Mouse (Mus musculus): ENCODE data around the gene Cidec. TPM values are rescaled to one million over a fixed set of nuclear protein-coding genes. Genes with fewer than 3 reads are reported as not detected.

Gene Cidec
- polyA plus RNA-seq, 1 experiment from 2014 or later, result not detected

DNA sequence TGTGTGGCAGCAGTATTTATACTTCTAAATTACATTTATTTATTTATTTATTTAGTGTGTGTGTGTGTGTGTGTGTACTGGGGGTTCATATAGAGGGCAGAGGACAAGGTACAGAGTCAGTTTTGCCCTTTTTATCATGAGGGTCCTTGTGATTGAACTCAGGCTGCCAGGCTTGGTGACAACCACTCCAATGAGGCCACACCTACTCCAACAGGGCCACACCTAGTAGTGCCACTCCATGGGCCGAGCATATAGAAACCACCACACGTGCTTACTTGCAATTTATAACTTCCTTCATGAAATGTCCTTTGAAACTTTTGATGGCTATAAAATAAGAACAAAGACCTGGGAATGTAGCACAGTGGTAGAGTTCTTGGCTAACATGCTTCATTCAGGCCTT, 37.7 kb upstream of the Cidec start:
- Histone ChIP-seq H3K4me3 (ENCODE audit: low read depth, low read length) (no peak overlapping the region), H3K36me3 (ENCODE audit: control insufficient read depth, insufficient read depth, low read length) (no peaks in the 10 kb centered on the region), H3K9ac (ENCODE audit: low read length) (no peak overlapping the region), H3K27ac (ENCODE audit: low read depth, low read length) (no peak overlapping the region), H3K9me3 (replicated peaks; ENCODE audit: control insufficient read depth, low read length) (no peaks in the 10 kb centered on the region), H3K4me2 (ENCODE audit: low read length) (no peak overlapping the region), H3K4me1 (ENCODE audit: control insufficient read depth, insufficient read depth, low read length) (no peaks in the 10 kb centered on the region), H3K27me3 (replicated peaks; ENCODE audit: control insufficient read depth, insufficient read depth, low read length) (peaks cover 14% of the 10 kb centered on the region; the same call in 1 of the 2 replicates)
- DNase-seq (ENCODE audit: low spot score), result no peak
- WGBS, result 84% methylated on average over 2 of the region's 2 CpGs
- no peak for ATAC-seq

DNA sequence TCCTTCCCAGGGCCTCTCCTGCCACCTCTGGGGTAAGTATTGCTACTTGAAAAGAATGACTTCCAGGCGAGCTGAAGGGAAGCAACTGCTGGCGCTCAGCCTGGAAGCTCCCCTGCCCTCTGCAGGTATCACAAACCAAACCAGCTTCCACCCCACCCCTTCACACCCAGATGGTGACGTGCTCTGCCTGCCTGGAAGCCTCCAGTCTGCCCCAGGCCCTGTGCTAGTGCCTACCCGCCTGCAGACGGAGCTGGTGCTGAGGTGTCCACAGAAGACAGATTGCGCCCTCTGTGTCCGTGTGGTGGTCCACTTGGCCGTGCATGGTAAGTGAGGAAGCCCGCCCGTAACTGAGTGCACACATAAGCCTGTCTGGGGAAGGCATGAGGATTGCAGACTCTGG, 36.5 kb upstream of the Cidec start:
- no peaks in the 10 kb centered on the region for H3K9me3 ChIP-seq (replicated peaks; ENCODE audit: control insufficient read depth, low read length)
- H3K4me3 ChIP-seq (ENCODE audit: low read depth, low read length), result no peak overlapping the region
- DNase-seq (ENCODE audit: low spot score) (no peak), ATAC-seq (no peak)
- H3K27me3 ChIP-seq (replicated peaks; ENCODE audit: control insufficient read depth, insufficient read depth, low read length), result peaks cover 14% of the 10 kb centered on the region; the same call in 1 of the 2 replicates
- no peak overlapping the region for H3K9ac ChIP-seq (ENCODE audit: low read length)
- no peak overlapping the region for H3K4me2 ChIP-seq (ENCODE audit: low read length)
- 66% methylated on average over 10 of the region's 10 CpGs for WGBS
- H3K4me1 ChIP-seq (ENCODE audit: control insufficient read depth, insufficient read depth, low read length), result no peaks in the 10 kb centered on the region
- no peak overlapping the region for H3K27ac ChIP-seq (ENCODE audit: low read depth, low read length)
- H3K36me3 ChIP-seq (ENCODE audit: control insufficient read depth, insufficient read depth, low read length), result no peaks in the 10 kb centered on the region

DNA sequence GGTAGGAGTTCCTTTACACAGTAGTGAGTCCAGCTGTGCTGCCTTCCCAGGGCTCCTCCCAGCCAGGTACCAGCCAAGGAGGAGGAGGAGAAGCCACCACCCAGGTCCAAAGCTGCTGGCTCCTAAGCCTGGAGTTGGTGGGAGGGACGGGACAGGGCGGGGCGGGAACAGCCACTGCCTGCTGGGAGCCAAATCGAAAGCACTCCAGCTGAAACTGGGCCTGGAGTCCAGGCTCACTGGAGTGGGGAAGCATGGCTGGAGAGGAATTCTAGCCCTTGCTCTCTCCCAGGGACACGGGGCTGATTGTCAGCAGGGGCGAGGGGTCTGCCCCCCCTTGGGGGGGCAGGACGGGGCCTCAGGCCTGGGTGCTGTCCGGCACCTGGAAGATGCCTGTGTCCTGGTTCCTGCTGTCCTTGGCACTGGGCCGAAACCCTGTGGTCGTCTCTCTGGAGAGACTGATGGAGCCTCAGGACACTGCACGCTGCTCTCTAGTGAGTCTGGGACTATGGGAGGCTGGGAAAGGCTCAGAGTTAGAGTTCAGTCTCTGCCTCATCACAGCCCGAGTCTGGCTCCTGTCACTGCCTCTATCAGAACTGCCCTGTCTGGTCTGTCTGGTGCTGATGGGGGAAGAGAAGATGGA, 35.9 kb upstream of the Cidec start, which contains the start of gene Il17rc:
TSS of gene Il17rc (plus strand) at position 131 of the 640 bp plus-strand sequence.
- Histone ChIP-seq H3K27ac (ENCODE audit: low read depth, low read length) (no peak within 1 kb of the TSS; the same call in 1 of the 2 replicates), H3K36me3 (ENCODE audit: control insufficient read depth, insufficient read depth, low read length) (no peaks in the 10 kb centered on the region), H3K9me3 (replicated peaks; ENCODE audit: control insufficient read depth, low read length) (no peaks in the 10 kb centered on the region), H3K4me3 (ENCODE audit: low read depth, low read length) (no peak within 1 kb of the TSS), H3K4me2 (ENCODE audit: low read length) (no peak within 1 kb of the TSS), H3K9ac (ENCODE audit: low read length) (no peak within 1 kb of the TSS; the same call in 1 of the 2 replicates), H3K27me3 (replicated peaks; ENCODE audit: control insufficient read depth, insufficient read depth, low read length) (peaks cover 14% of the 10 kb centered on the region; the same call in 1 of the 2 replicates), H3K4me1 (ENCODE audit: control insufficient read depth, insufficient read depth, low read length) (no peaks in the 10 kb centered on the region)
- DNase-seq (ENCODE audit: low spot score), result no peak
- ATAC-seq, result no peak
- WGBS, result 24% methylated on average over 12 of the region's 12 CpGs

- H3K36me3 ChIP-seq (ENCODE audit: control insufficient read depth, insufficient read depth, low read length), result no peaks in the 10 kb centered on the region
- peak overlapping the region; percentile 30 for H3K4me3 ChIP-seq (ENCODE audit: low read depth, low read length)
- peaks cover 14% of the 10 kb centered on the region; the same call in 1 of the 2 replicates for H3K27me3 ChIP-seq (replicated peaks; ENCODE audit: control insufficient read depth, insufficient read depth, low read length)
- 1% methylated on average over 31 of the region's 31 CpGs for WGBS
- H3K9ac ChIP-seq (ENCODE audit: low read length), result peak overlapping the region; percentile 40
- H3K4me1 ChIP-seq (ENCODE audit: control insufficient read depth, insufficient read depth, low read length), result no peaks in the 10 kb centered on the region
- peak; percentile 74 for ATAC-seq
- peak overlapping the region; percentile 60 for H3K4me2 ChIP-seq (ENCODE audit: low read length)
- DNase-seq (ENCODE audit: low spot score), result peak; percentile 65
- H3K9me3 ChIP-seq (replicated peaks; ENCODE audit: control insufficient read depth, low read length), result no peaks in the 10 kb centered on the region
- H3K27ac ChIP-seq (ENCODE audit: low read depth, low read length), result no peak overlapping the region
Measured at GRCm38 (mm10) chr6:113469432-113469831, 33.9 kb upstream of the Cidec start.

DNA sequence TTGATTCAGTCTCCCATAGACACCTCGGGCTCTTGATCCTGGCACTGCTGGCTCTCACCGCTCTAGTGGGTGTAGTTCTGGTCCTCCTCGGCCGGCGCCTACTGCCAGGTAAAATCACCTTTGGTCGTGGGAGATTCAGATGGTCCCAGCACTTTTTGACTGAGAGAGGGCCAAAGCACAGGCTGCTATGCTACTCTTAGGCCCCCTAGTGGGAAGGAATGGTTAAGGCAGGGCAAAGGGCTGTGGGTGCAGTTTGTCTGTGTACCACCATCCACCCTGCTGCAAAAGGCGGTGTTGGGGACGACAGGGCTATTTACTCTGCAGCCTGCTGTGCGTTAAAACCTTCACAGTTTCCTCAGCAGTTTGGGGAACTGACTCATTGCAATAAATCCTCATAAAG, 33.5 kb upstream of the Cidec start:
- H3K4me1 ChIP-seq (ENCODE audit: control insufficient read depth, insufficient read depth, low read length), result no peaks in the 10 kb centered on the region
- no peaks in the 10 kb centered on the region for H3K36me3 ChIP-seq (ENCODE audit: control insufficient read depth, insufficient read depth, low read length)
- DNase-seq (ENCODE audit: low spot score) (peak; percentile 81), ATAC-seq (peak; percentile 79)
- no peak overlapping the region for H3K27ac ChIP-seq (ENCODE audit: low read depth, low read length)
- peak overlapping the region; percentile 60 for H3K4me2 ChIP-seq (ENCODE audit: low read length)
- peaks cover 14% of the 10 kb centered on the region; the same call in 1 of the 2 replicates for H3K27me3 ChIP-seq (replicated peaks; ENCODE audit: control insufficient read depth, insufficient read depth, low read length)
- H3K9me3 ChIP-seq (replicated peaks; ENCODE audit: control insufficient read depth, low read length), result no peaks in the 10 kb centered on the region
- peak overlapping the region; percentile 30; the same call in 1 of the 2 replicates for H3K4me3 ChIP-seq (ENCODE audit: low read depth, low read length)
- WGBS, result 10% methylated on average over 9 of the region's 9 CpGs
- H3K9ac ChIP-seq (ENCODE audit: low read length), result peak overlapping the region; percentile 40

- H3K36me3 ChIP-seq (ENCODE audit: control insufficient read depth, insufficient read depth, low read length), result no peaks in the 10 kb centered on the region
- no peaks in the 10 kb centered on the region for H3K9me3 ChIP-seq (replicated peaks; ENCODE audit: control insufficient read depth, low read length)
- no peak overlapping the region for H3K4me3 ChIP-seq (ENCODE audit: low read depth, low read length)
- DNase-seq (ENCODE audit: low spot score) (no peak), ATAC-seq (0 out of 2 replicates have a peak, but pooled peaks have one; percentile 4)
- 69% methylated on average over 3 of the region's 3 CpGs for WGBS
- no peak overlapping the region for H3K27ac ChIP-seq (ENCODE audit: low read depth, low read length)
- no peaks in the 10 kb centered on the region for H3K4me1 ChIP-seq (ENCODE audit: control insufficient read depth, insufficient read depth, low read length)
- H3K27me3 ChIP-seq (replicated peaks; ENCODE audit: control insufficient read depth, insufficient read depth, low read length), result peaks cover 14% of the 10 kb centered on the region; the same call in 1 of the 2 replicates
- H3K9ac ChIP-seq (ENCODE audit: low read length), result no peak overlapping the region; the same call in 1 of the 2 replicates
- no peak overlapping the region for H3K4me2 ChIP-seq (ENCODE audit: low read length)
Measured at GRCm38 (mm10) chr6:113468512-113468911, 33.0 kb upstream of the Cidec start.

- H3K9ac ChIP-seq (ENCODE audit: low read length), result no peak overlapping the region
- H3K4me3 ChIP-seq (ENCODE audit: low read depth, low read length), result no peak overlapping the region
- H3K27ac ChIP-seq (ENCODE audit: low read depth, low read length), result no peak overlapping the region
- H3K9me3 ChIP-seq (replicated peaks; ENCODE audit: control insufficient read depth, low read length), result no peaks in the 10 kb centered on the region
- ATAC-seq (no peak), DNase-seq (ENCODE audit: low spot score) (no peak)
- H3K36me3 ChIP-seq (ENCODE audit: control insufficient read depth, insufficient read depth, low read length), result no peaks in the 10 kb centered on the region
- no peaks in the 10 kb centered on the region for H3K4me1 ChIP-seq (ENCODE audit: control insufficient read depth, insufficient read depth, low read length)
- 63% methylated on average over 5 of the region's 5 CpGs for WGBS
- H3K4me2 ChIP-seq (ENCODE audit: low read length), result no peak overlapping the region
- peaks cover 9% of the 10 kb centered on the region; the same call in 1 of the 2 replicates for H3K27me3 ChIP-seq (replicated peaks; ENCODE audit: control insufficient read depth, insufficient read depth, low read length)
Measured at GRCm38 (mm10) chr6:113465602-113466001, 30.0 kb upstream of the Cidec start.

DNA sequence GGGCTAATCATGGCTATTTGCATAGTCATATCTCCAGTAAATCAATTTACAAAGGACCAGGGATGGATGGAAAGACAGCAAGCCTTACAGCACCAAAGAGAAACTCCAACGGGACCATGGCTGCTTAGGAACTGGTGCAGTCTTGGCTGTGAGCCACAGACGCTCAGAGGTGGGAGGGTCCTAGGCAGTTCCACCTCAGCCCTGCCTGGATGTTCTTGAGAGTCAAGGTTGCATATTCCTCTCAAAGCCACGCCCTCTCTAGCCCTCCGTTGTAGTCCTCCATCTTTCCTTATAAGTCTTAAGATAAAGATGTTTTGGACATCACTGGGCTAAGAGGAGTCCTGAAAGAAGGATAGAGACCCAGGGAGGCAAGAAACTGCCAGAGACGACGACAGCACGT, 28.5 kb upstream of the Cidec start:
- no peak for ATAC-seq
- Histone ChIP-seq H3K4me2 (ENCODE audit: low read length) (no peak overlapping the region), H3K36me3 (ENCODE audit: control insufficient read depth, insufficient read depth, low read length) (no peaks in the 10 kb centered on the region), H3K27ac (ENCODE audit: low read depth, low read length) (no peak overlapping the region), H3K27me3 (replicated peaks; ENCODE audit: control insufficient read depth, insufficient read depth, low read length) (no peaks in the 10 kb centered on the region), H3K9ac (ENCODE audit: low read length) (no peak overlapping the region), H3K4me3 (ENCODE audit: low read depth, low read length) (no peak overlapping the region), H3K9me3 (replicated peaks; ENCODE audit: control insufficient read depth, low read length) (no peaks in the 10 kb centered on the region), H3K4me1 (ENCODE audit: control insufficient read depth, insufficient read depth, low read length) (no peaks in the 10 kb centered on the region)
- DNase-seq (ENCODE audit: low spot score), result no peak
- WGBS, result 66% methylated on average over 7 of the region's 7 CpGs

- Histone ChIP-seq H3K27me3 (replicated peaks; ENCODE audit: control insufficient read depth, insufficient read depth, low read length) (no peaks in the 10 kb centered on the region), H3K36me3 (ENCODE audit: control insufficient read depth, insufficient read depth, low read length) (no peaks in the 10 kb centered on the region), H3K4me3 (ENCODE audit: low read depth, low read length) (no peak overlapping the region), H3K4me2 (ENCODE audit: low read length) (no peak overlapping the region), H3K27ac (ENCODE audit: low read depth, low read length) (no peak overlapping the region), H3K9me3 (replicated peaks; ENCODE audit: control insufficient read depth, low read length) (no peaks in the 10 kb centered on the region), H3K9ac (ENCODE audit: low read length) (no peak overlapping the region), H3K4me1 (ENCODE audit: control insufficient read depth, insufficient read depth, low read length) (no peaks in the 10 kb centered on the region)
- DNase-seq (ENCODE audit: low spot score), result no peak
- no peak for ATAC-seq
- WGBS, result 74% methylated on average over 10 of the region's 10 CpGs
Measured at GRCm38 (mm10) chr6:113458635-113459034, 23.1 kb upstream of the Cidec start.
